7 mouse cellular contexts compared by ENCODE assay signal in genomic region chr7:139581801-139582571, GRCm38 (mm10). TPM values are rescaled to one million over a fixed set of nuclear protein-coding genes. Genes with fewer than 3 reads are reported as not detected.
DNase-seq lines count a peak whose midpoint lies in the region; ATAC-seq lines count a peak whose summit lies in the region.

No protein-coding gene starts in this region.

- H3K4me3 ChIP-seq in lung, embryonic 16.5 days (ENCODE audit: low read length): peak overlapping the region; percentile 42
- peak overlapping the region; percentile 49 for H3K4me3 ChIP-seq in heart, embryonic 16.5 days (ENCODE audit: low read length)
- peak overlapping the region; percentile 35 for H3K4me3 ChIP-seq in limb, embryonic 15.5 days
- H3K4me3 ChIP-seq in stomach, embryonic 15.5 days (replicated peaks): peak overlapping the region; percentile 28

- no peak for DNase-seq in lung, postnatal 25 days (ENCODE audit: low spot score)
- peak; percentile 56 for DNase-seq in embryo, embryonic 9.5 days (ENCODE audit: extremely low spot score)
- DNase-seq in left cerebral cortex, adult 11 months (ENCODE audit: low spot score): no peak

- peak; percentile 55 for ATAC-seq in lung, embryonic 16.5 days (ENCODE audit: low read depth)
- no peak; the same call in 1 of the 2 replicates for ATAC-seq in heart, embryonic 16.5 days (replicated peaks; ENCODE audit: extremely low read depth, insufficient read depth, low FRiP score)
- no peak for ATAC-seq in limb, embryonic 15.5 days (ENCODE audit: insufficient number of reproducible peaks, low FRiP score, low TSS enrichment, low read depth)
- ATAC-seq in stomach, embryonic 15.5 days (ENCODE audit: insufficient read depth, low FRiP score, low read depth): peak; percentile 20; the same call in 1 of the 2 replicates

- no peak overlapping the region for H3K27ac ChIP-seq in lung, embryonic 16.5 days (ENCODE audit: low read length)
- H3K27ac ChIP-seq in heart, embryonic 16.5 days (ENCODE audit: low read length): no peak overlapping the region
- no peak overlapping the region for H3K27ac ChIP-seq in limb, embryonic 15.5 days
- no peak overlapping the region for H3K27ac ChIP-seq in stomach, embryonic 15.5 days

- WGBS in lung, embryonic 16.5 days: under 1% methylated on average over 81 of the region's 82 CpGs
- under 1% methylated on average over 82 of the region's 82 CpGs for WGBS in heart, embryonic 16.5 days
- 1% methylated on average over 82 of the region's 82 CpGs for WGBS in limb, embryonic 15.5 days
- under 1% methylated on average over 82 of the region's 82 CpGs for WGBS in stomach, embryonic 15.5 days

- peaks cover 13% of the 10 kb centered on the region for H3K36me3 ChIP-seq in lung, embryonic 16.5 days (ENCODE audit: control insufficient read depth, insufficient read depth, low read length)
- H3K36me3 ChIP-seq in heart, embryonic 16.5 days (ENCODE audit: control insufficient read depth, insufficient read depth): peaks cover 15% of the 10 kb centered on the region
- peaks cover 23% of the 10 kb centered on the region for H3K36me3 ChIP-seq in limb, embryonic 15.5 days
- 0 out of 2 replicates have a peak, but pooled peaks cover 4% of the 10 kb centered on the region for H3K36me3 ChIP-seq in stomach, embryonic 15.5 days

- peak overlapping the region; percentile 54 for H3K4me2 ChIP-seq in lung, embryonic 16.5 days (ENCODE audit: low read depth, low read length)
- H3K4me2 ChIP-seq in heart, embryonic 16.5 days (ENCODE audit: low read depth, low read length): peak overlapping the region; percentile 71
- H3K4me2 ChIP-seq in limb, embryonic 15.5 days: peak overlapping the region; percentile 62
- H3K4me2 ChIP-seq in stomach, embryonic 15.5 days: peak overlapping the region; percentile 60

- no peak overlapping the region for H3K9ac ChIP-seq in lung, embryonic 16.5 days (ENCODE audit: low read length)
- peak overlapping the region; percentile 16; the same call in 1 of the 2 replicates for H3K9ac ChIP-seq in heart, embryonic 16.5 days (ENCODE audit: low read length)
- H3K9ac ChIP-seq in limb, embryonic 15.5 days: no peak overlapping the region
- no peak overlapping the region for H3K9ac ChIP-seq in stomach, embryonic 15.5 days

- peaks cover 91% of the 10 kb centered on the region for H3K27me3 ChIP-seq in lung, embryonic 16.5 days (ENCODE audit: control insufficient read depth, insufficient read depth, low read depth, low read length)
- peaks cover 85% of the 10 kb centered on the region for H3K27me3 ChIP-seq in heart, embryonic 16.5 days (ENCODE audit: control insufficient read depth, insufficient read depth, low read length)
- H3K27me3 ChIP-seq in limb, embryonic 15.5 days: peaks cover 97% of the 10 kb centered on the region
- H3K27me3 ChIP-seq in stomach, embryonic 15.5 days (replicated peaks): peaks cover 84% of the 10 kb centered on the region

- H3K4me1 ChIP-seq in lung, embryonic 16.5 days (replicated peaks; ENCODE audit: control insufficient read depth, insufficient read depth, low read length): peaks cover 28% of the 10 kb centered on the region
- peaks cover 22% of the 10 kb centered on the region; the same call in 1 of the 2 replicates for H3K4me1 ChIP-seq in heart, embryonic 16.5 days (ENCODE audit: control insufficient read depth, insufficient read depth, low read length)
- peaks cover 42% of the 10 kb centered on the region for H3K4me1 ChIP-seq in limb, embryonic 15.5 days
- H3K4me1 ChIP-seq in stomach, embryonic 15.5 days: peaks cover 27% of the 10 kb centered on the region

- H3K9me3 ChIP-seq in lung, embryonic 16.5 days (ENCODE audit: control insufficient read depth, low read length): no peaks in the 10 kb centered on the region
- H3K9me3 ChIP-seq in heart, embryonic 16.5 days (replicated peaks; ENCODE audit: control insufficient read depth, low read length): no peaks in the 10 kb centered on the region
- H3K9me3 ChIP-seq in limb, embryonic 15.5 days: no peaks in the 10 kb centered on the region
- H3K9me3 ChIP-seq in stomach, embryonic 15.5 days: no peaks in the 10 kb centered on the region

RNA-seq across cellular contexts. Expression of gene Nkx6-2, which starts 0.6 kb away (rescaled TPM):
- 0.15 TPM in 1 of 2 replicates, not detected in the other for polyA plus RNA-seq in lung, embryonic 16.5 days (2015; fragmentation: Nextera tagmentation; extraction: Ambion mirVana)
- 0.36 and 0.55 TPM in 2 replicates for polyA plus RNA-seq in heart, embryonic 16.5 days (2015; fragmentation: Nextera tagmentation; extraction: Ambion mirVana)
- polyA plus RNA-seq in limb, embryonic 15.5 days (2015; fragmentation: Nextera tagmentation; extraction: Ambion mirVana): 0.12 TPM in 1 of 2 replicates, not detected in the other
- polyA plus RNA-seq in stomach, embryonic 15.5 days (2015; fragmentation: Nextera tagmentation; extraction: Ambion mirVana): 6.0 and 8.2 TPM in 2 replicates

Comparison
In these comparisons a context has a peak if more than half of its experiments do, and no peak if none do; other contexts are left out.
1. ATAC-seq: peak in lung, embryonic 16.5 days (single experiment) and stomach, embryonic 15.5 days (single experiment); none in heart, embryonic 16.5 days (single experiment) and limb, embryonic 15.5 days (single experiment).
2. Peak in every context shown above with its lines, with median percentiles within 50 percentile points of each other: H3K4me2 ChIP-seq and H3K4me3 ChIP-seq.